Mouse (Mus musculus) yolk sac, embryonic 10.5 days (tissue): ENCODE results near the gene Fhl1.

ENCODE experiments used
- DNase-seq: peaks from one replicate; pipeline ENCODE4 v3.0.0-alpha.2; 2017; ENCODE audit warnings: low spot score

The Fhl1 gene

GRCm38 (mm10) chrX:56752144-56752543, 20.6 kb downstream of the Fhl1 start:
- DNase-seq, result no peak

GRCm38 (mm10) chrX:56753317-56754289, 22.0 kb downstream of the Fhl1 start:
- no peak for DNase-seq

GRCm38 (mm10) chrX:56755646-56756045, 24.1 kb downstream of the Fhl1 start:
- no peak for DNase-seq

- no peak for DNase-seq
These were observed 24.8 kb downstream of the Fhl1 start for GRCm38 (mm10) chrX:56756352-56756751.

- no peak for DNase-seq
These were observed 28.7 kb downstream of the Fhl1 start for GRCm38 (mm10) chrX:56760257-56760760.

- peak; percentile 61 for DNase-seq
These were observed 38.3 kb downstream of the Fhl1 start for GRCm38 (mm10) chrX:56769838-56770237.

- no peak for DNase-seq
These were observed 40.2 kb downstream of the Fhl1 start for GRCm38 (mm10) chrX:56771751-56772150.

- DNase-seq, result no peak
These were observed 41.7 kb downstream of the Fhl1 start for GRCm38 (mm10) chrX:56773329-56773728.

- DNase-seq, result peak; percentile 28
These were observed 54.9 kb downstream of the Fhl1 start for GRCm38 (mm10) chrX:56786281-56787061.

- no peak for DNase-seq
These were observed 55.9 kb downstream of the Fhl1 start for GRCm38 (mm10) chrX:56787486-56787885.

- no peak for DNase-seq
These were observed 59.0 kb downstream of the Fhl1 start for GRCm38 (mm10) chrX:56790591-56790990.

- peak; percentile 20 for DNase-seq
These were observed 59.7 kb downstream of the Fhl1 start for GRCm38 (mm10) chrX:56791268-56791667.

GRCm38 (mm10) chrX:56821765-56822603, 90.4 kb downstream of the Fhl1 start, which contains the start of gene Map7d3:
Gene Map7d3 (minus strand): TSS chrX:56822326.
- DNase-seq, result peak; percentile 21

- no peak for DNase-seq
These were observed 95.9 kb downstream of the Fhl1 start for GRCm38 (mm10) chrX:56827492-56827891.

GRCm38 (mm10) chrX:56835842-56836241, 104.3 kb downstream of the Fhl1 start:
- no peak for DNase-seq

GRCm38 (mm10) chrX:56839369-56839768, 107.8 kb downstream of the Fhl1 start:
- no peak for DNase-seq

GRCm38 (mm10) chrX:56841255-56841654, 109.7 kb downstream of the Fhl1 start:
- no peak for DNase-seq
